ENCODE assay signal across 25 mouse cellular contexts in the genomic region with DNA sequence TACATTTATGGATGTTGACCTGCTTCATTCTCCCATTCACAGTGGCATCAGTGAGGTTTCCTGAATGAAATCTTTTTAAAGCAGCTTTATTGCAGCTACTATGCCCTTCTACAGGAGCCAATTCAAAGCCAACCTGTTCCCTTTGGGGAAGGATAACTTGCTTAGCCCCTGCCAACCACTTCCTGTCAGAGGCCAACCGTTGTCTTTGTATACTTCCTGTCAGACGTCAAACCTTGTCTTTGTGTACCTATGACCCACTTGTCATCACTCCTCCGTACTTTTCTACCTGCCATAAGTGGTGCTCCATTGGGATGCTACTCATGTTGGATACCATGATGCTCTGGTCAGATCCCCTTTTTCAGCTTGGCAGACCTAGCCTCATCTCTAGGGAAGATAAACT. TPM values are rescaled to one million over a fixed set of nuclear protein-coding genes. Genes with fewer than 3 reads are reported as not detected.
DNase-seq lines count a peak whose midpoint lies in the region; ATAC-seq lines count a peak whose summit lies in the region.
"Had no signal": no experiment of that assay in that cellular context is flagged by ENCODE, and none has a peak within 500 bp of the region (broad histone marks: within the 10 kb centered on the region; RNA-seq: fewer than 3 reads in every experiment).

No protein-coding gene starts in this region.

- WGBS in kidney, embryonic 15.5 days: 79% methylated on average over 3 of the region's 3 CpGs
- 87% methylated on average over 3 of the region's 3 CpGs for WGBS in embryonic facial prominence, embryonic 10.5 days

- H3K9ac ChIP-seq in kidney, embryonic 15.5 days: no peak overlapping the region
- H3K9ac ChIP-seq: embryonic facial prominence, embryonic 12.5 days; forebrain, embryonic 12.5 days; heart, embryonic 15.5 days; limb, embryonic 13.5 days; liver, embryonic 13.5 days; lung, embryonic 15.5 days had no signal

- no peak overlapping the region for H3K4me3 ChIP-seq in kidney, embryonic 15.5 days (replicated peaks)
- H3K4me3 ChIP-seq in embryonic facial prominence, embryonic 10.5 days: no peak overlapping the region
- H3K4me3 ChIP-seq: embryonic facial prominence, embryonic 12.5 days; erythroblast, embryonic 14.5 days; forebrain, embryonic 12.5 days; heart, embryonic 15.5 days; limb, embryonic 13.5 days; liver, embryonic 13.5 days; lung, embryonic 15.5 days had no signal

- H3K4me2 ChIP-seq in kidney, embryonic 15.5 days: no peak overlapping the region
- H3K4me2 ChIP-seq: embryonic facial prominence, embryonic 12.5 days; forebrain, embryonic 12.5 days; heart, embryonic 15.5 days; limb, embryonic 13.5 days; liver, embryonic 13.5 days; lung, embryonic 15.5 days had no signal

- peak; percentile 60 for DNase-seq in CD4-positive, CD25-positive, alpha-beta regulatory T cell, adult 2 months (ENCODE audit: low read depth, low spot score)
- peak; percentile 67 for DNase-seq in naive thymus-derived CD4-positive, alpha-beta T cell, adult 2 months (ENCODE audit: low read depth)
- DNase-seq in thymus, postnatal 10 days (ENCODE audit: low spot score in 2 of 2): peak; percentile 47 to 55
- no peak for DNase-seq in left cerebral cortex, postnatal 36 days (ENCODE audit: low spot score in 2 of 2)
- no peak for DNase-seq in kidney, adult 9 months
- DNase-seq in embryonic facial prominence, embryonic 10.5 days (ENCODE audit: low spot score): no peak
- DNase-seq: adrenal gland, postnatal 36 days; cerebellum, adult 11-12 months; cerebellum, postnatal 10 days; heart, postnatal 4 days; layer of hippocampus, postnatal 36 days; liver, embryonic 13.5 days; lung, postnatal 36 days had no signal

- no peaks in the 10 kb centered on the region for H3K9me3 ChIP-seq in kidney, embryonic 15.5 days (replicated peaks)
- H3K9me3 ChIP-seq in embryonic facial prominence, embryonic 10.5 days: no peaks in the 10 kb centered on the region
- H3K9me3 ChIP-seq: embryonic facial prominence, embryonic 12.5 days; forebrain, embryonic 12.5 days; heart, embryonic 15.5 days; limb, embryonic 13.5 days; liver, embryonic 13.5 days; lung, embryonic 15.5 days had no signal

- peak; percentile 92 for ATAC-seq in activated CD4-positive, CD25-positive, alpha-beta regulatory T cell, adult 4 months
- ATAC-seq in kidney, embryonic 15.5 days (replicated peaks; ENCODE audit: low FRiP score): no peak
- ATAC-seq: hindbrain, embryonic 16.5 days; intestine, postnatal 0 days; midbrain, embryonic 16.5 days had no signal

- no peaks in the 10 kb centered on the region for H3K27me3 ChIP-seq in kidney, embryonic 15.5 days
- no peaks in the 10 kb centered on the region for H3K27me3 ChIP-seq in embryonic facial prominence, embryonic 10.5 days (replicated peaks; ENCODE audit: low read depth, poor library complexity, severe bottlenecking)
- H3K27me3 ChIP-seq: embryonic facial prominence, embryonic 12.5 days; forebrain, embryonic 12.5 days; heart, embryonic 15.5 days; limb, embryonic 13.5 days; liver, embryonic 13.5 days; lung, embryonic 15.5 days had no signal

- intact Hi-C loops in left cerebral cortex, postnatal 36 days (cut with DNase I): no loop called here

- H3K4me1 ChIP-seq in kidney, embryonic 15.5 days: 0 out of 2 replicates have a peak, but pooled peaks cover 3% of the 10 kb centered on the region
- H3K4me1 ChIP-seq in embryonic facial prominence, embryonic 10.5 days: no peaks in the 10 kb centered on the region
- H3K4me1 ChIP-seq: embryonic facial prominence, embryonic 12.5 days; forebrain, embryonic 12.5 days; limb, embryonic 13.5 days had no signal

- H3K27ac ChIP-seq in kidney, embryonic 15.5 days: no peak overlapping the region
- H3K27ac ChIP-seq in embryonic facial prominence, embryonic 10.5 days (replicated peaks): no peak overlapping the region
- H3K27ac ChIP-seq: embryonic facial prominence, embryonic 12.5 days; forebrain, embryonic 12.5 days; heart, embryonic 15.5 days; kidney, postnatal 0 days; limb, embryonic 13.5 days; liver, embryonic 13.5 days; lung, embryonic 15.5 days had no signal

- H3K36me3 ChIP-seq in kidney, embryonic 15.5 days: no peaks in the 10 kb centered on the region
- no peaks in the 10 kb centered on the region for H3K36me3 ChIP-seq in embryonic facial prominence, embryonic 10.5 days (replicated peaks)
- H3K36me3 ChIP-seq: embryonic facial prominence, embryonic 12.5 days; forebrain, embryonic 12.5 days; heart, embryonic 15.5 days; limb, embryonic 13.5 days; liver, embryonic 13.5 days; lung, embryonic 15.5 days had no signal

RNA-seq across cellular contexts. Expression of a gene that starts 33.1 kb away (rescaled TPM):
- polyA plus RNA-seq in activated CD4-positive, CD25-positive, alpha-beta regulatory T cell, adult 4 months (2017; shearing (Covaris generic)): 10 to 100 TPM; 16.2 to 16.6 TPM
- polyA plus RNA-seq in kidney, embryonic 15.5 days (2015; fragmentation: Nextera tagmentation; extraction: Ambion mirVana): 11.0 and 12.4 TPM in 2 replicates
- total RNA-seq in left cerebral cortex, postnatal 36 days (2021): 10 to 100 TPM; 87.1 TPM
- 8.4 and 9.2 TPM in 2 replicates for polyA plus RNA-seq in embryonic facial prominence, embryonic 10.5 days (2016; fragmentation: Nextera tagmentation; extraction: Ambion mirVana)

Comparison
In these comparisons a context has a peak if more than half of its experiments do, and no peak if none do; other contexts are left out.
1. DNase-seq: peak in CD4-positive, CD25-positive, alpha-beta regulatory T cell, adult 2 months (single experiment), naive thymus-derived CD4-positive, alpha-beta T cell, adult 2 months (single experiment) and thymus, postnatal 10 days (2 of 2); none in left cerebral cortex, postnatal 36 days (0 of 2), kidney, adult 9 months (single experiment) and embryonic facial prominence, embryonic 10.5 days (single experiment).